25 mouse cellular contexts compared by ENCODE assay signal in genomic region chr1:104333577-104333976, GRCm38 (mm10).
A peak's percentile ranks its signal among the peaks of the same experiment; 100 is the strongest.
DNase-seq lines count a peak whose midpoint lies in the region; ATAC-seq and TF ChIP-seq lines count a peak whose summit lies in the region.
"Had no signal": no experiment of that assay in that cellular context is flagged by ENCODE, and none has a peak within 500 bp of the region (broad histone marks: within the 10 kb centered on the region; RNA-seq: fewer than 3 reads in every experiment).

No protein-coding gene starts in this region.

- H3K9ac ChIP-seq in heart, embryonic 15.5 days = no peak overlapping the region
- H3K9ac ChIP-seq: embryonic facial prominence, embryonic 13.5 days; forebrain, embryonic 12.5 days; hindbrain, embryonic 12.5 days; kidney, embryonic 15.5 days; limb, embryonic 15.5 days; liver, embryonic 14.5 days; lung, embryonic 14.5 days; midbrain, embryonic 12.5 days; neural tube, embryonic 15.5 days had no signal

- no peaks in the 10 kb centered on the region for H3K9me3 ChIP-seq in heart, embryonic 15.5 days (replicated peaks)
- H3K9me3 ChIP-seq: embryonic facial prominence, embryonic 13.5 days; forebrain, embryonic 12.5 days; hindbrain, embryonic 12.5 days; kidney, embryonic 15.5 days; limb, embryonic 15.5 days; midbrain, embryonic 12.5 days; neural tube, embryonic 15.5 days had no signal

- TF ChIP-seq POLR2A in cerebellum, adult 2 months (IDR thresholded peaks at IDR 0.05; ENCODE audit: borderline replicate concordance, insufficient read depth, low read length) = no peak

- no peak overlapping the region for H3K4me2 ChIP-seq in heart, embryonic 15.5 days
- H3K4me2 ChIP-seq: embryonic facial prominence, embryonic 13.5 days; forebrain, embryonic 12.5 days; hindbrain, embryonic 12.5 days; kidney, embryonic 15.5 days; limb, embryonic 15.5 days; lung, embryonic 14.5 days; midbrain, embryonic 12.5 days; neural tube, embryonic 15.5 days had no signal

- no peaks in the 10 kb centered on the region for H3K36me3 ChIP-seq in heart, embryonic 15.5 days
- H3K36me3 ChIP-seq: embryonic facial prominence, embryonic 13.5 days; forebrain, embryonic 12.5 days; hindbrain, embryonic 12.5 days; kidney, embryonic 15.5 days; limb, embryonic 15.5 days; midbrain, embryonic 12.5 days; neural tube, embryonic 15.5 days had no signal

- ATAC-seq in heart, embryonic 15.5 days (replicated peaks; ENCODE audit: insufficient number of reproducible peaks, insufficient read depth, low FRiP score, low read depth) = peak; percentile 43; the same call in 1 of the 2 replicates

- intact Hi-C loops in heart, postnatal 25 days (cut with DNase I) = no loop called here
- intact Hi-C loops in left cerebral cortex, postnatal 4 days (cut with DNase I) = no loop called here

- H3K4me3 ChIP-seq in heart, embryonic 15.5 days = no peak overlapping the region
- no peak overlapping the region for H3K4me3 ChIP-seq in cerebellum, adult 2 months (replicated peaks; ENCODE audit: insufficient read depth, low read depth, low read length)
- H3K4me3 ChIP-seq: embryonic facial prominence, embryonic 13.5 days; erythroblast, embryonic 14.5 days; forebrain, embryonic 12.5 days; hindbrain, embryonic 12.5 days; kidney, embryonic 15.5 days; left cerebral cortex, adult 2 months; limb, embryonic 15.5 days; midbrain, embryonic 12.5 days; neural tube, embryonic 15.5 days had no signal

- 35% methylated on average over 2 of the region's 2 CpGs for WGBS in heart, embryonic 15.5 days
- WGBS in cerebellum, adult 2 months = 63% methylated on average over 2 of the region's 2 CpGs

- H3K4me1 ChIP-seq in heart, embryonic 15.5 days (replicated peaks) = no peaks in the 10 kb centered on the region
- no peaks in the 10 kb centered on the region for H3K4me1 ChIP-seq in cerebellum, adult 2 months (ENCODE audit: control insufficient read depth, insufficient read depth, low read length)
- H3K4me1 ChIP-seq: embryonic facial prominence, embryonic 13.5 days; forebrain, embryonic 12.5 days; hindbrain, embryonic 12.5 days; kidney, embryonic 15.5 days; limb, embryonic 15.5 days; midbrain, embryonic 12.5 days; neural tube, embryonic 15.5 days had no signal

- DNase-seq in heart, adult 18-20 months = peak; percentile 7 to 12
- no peak for DNase-seq in heart, postnatal 25 days (ENCODE audit: low spot score)
- peak; percentile 6 for DNase-seq in heart, adult 8-10 months (ENCODE audit: low spot score)
- DNase-seq in cerebellum, adult 2 months = no peak
- no peak for DNase-seq in left cerebral cortex, postnatal 4 days
- DNase-seq in thymus, adult 18-20 months = no peak
- DNase-seq: cerebellum, adult 18-20 months; cerebellum, postnatal 36 days; embryo, embryonic 11 days; kidney, adult 11 months; kidney, postnatal 36 days; lung, embryonic 14.5 days; right cerebral cortex, postnatal 14 days had no signal

- H3K27me3 ChIP-seq in heart, embryonic 15.5 days = no peaks in the 10 kb centered on the region
- H3K27me3 ChIP-seq in cerebellum, adult 2 months (ENCODE audit: control insufficient read depth, insufficient read depth, low read length) = no peaks in the 10 kb centered on the region
- H3K27me3 ChIP-seq: embryonic facial prominence, embryonic 13.5 days; forebrain, embryonic 12.5 days; hindbrain, embryonic 12.5 days; kidney, embryonic 15.5 days; limb, embryonic 15.5 days; midbrain, embryonic 12.5 days; neural tube, embryonic 15.5 days had no signal

- peak overlapping the region; percentile 83 for H3K27ac ChIP-seq in heart, embryonic 15.5 days
- H3K27ac ChIP-seq in cerebellum, adult 2 months (ENCODE audit: insufficient read depth, low read length) = no peak overlapping the region
- H3K27ac ChIP-seq: embryonic facial prominence, embryonic 13.5 days; forebrain, embryonic 12.5 days; hindbrain, embryonic 12.5 days; kidney, embryonic 15.5 days; left cerebral cortex, adult 2 months; limb, embryonic 15.5 days; liver, embryonic 14.5 days; midbrain, embryonic 12.5 days; neural tube, embryonic 15.5 days; stomach, postnatal 0 days had no signal

- TF ChIP-seq CTCF in cerebellum, adult 2 months (IDR thresholded peaks at IDR 0.05; ENCODE audit: borderline replicate concordance, insufficient read depth, low read depth, low read length) = no peak

Comparison
In these comparisons a context has a peak if more than half of its experiments do, and no peak if none do; other contexts are left out.
1. DNase-seq: peak in heart, adult 18-20 months (2 of 2) and heart, adult 8-10 months (single experiment); none in heart, postnatal 25 days (single experiment), cerebellum, adult 2 months (0 of 2), left cerebral cortex, postnatal 4 days (single experiment) and thymus, adult 18-20 months (0 of 2).